Mouse (Mus musculus): Measurements from ENCODE around the gene Rhbdd2. TPM values are rescaled to one million over a fixed set of nuclear protein-coding genes. Genes with fewer than 3 reads are reported as not detected.
"Not testable (repeated sequence)": the region's sequence is repeated elsewhere in the genome, so short reads cannot be mapped to it uniquely, and the experiment has no call there.

Rhbdd2 gene
- total and polyA plus RNA-seq, 3 experiments = 18.2 to 23.9 (median 23.0) TPM

DNA sequence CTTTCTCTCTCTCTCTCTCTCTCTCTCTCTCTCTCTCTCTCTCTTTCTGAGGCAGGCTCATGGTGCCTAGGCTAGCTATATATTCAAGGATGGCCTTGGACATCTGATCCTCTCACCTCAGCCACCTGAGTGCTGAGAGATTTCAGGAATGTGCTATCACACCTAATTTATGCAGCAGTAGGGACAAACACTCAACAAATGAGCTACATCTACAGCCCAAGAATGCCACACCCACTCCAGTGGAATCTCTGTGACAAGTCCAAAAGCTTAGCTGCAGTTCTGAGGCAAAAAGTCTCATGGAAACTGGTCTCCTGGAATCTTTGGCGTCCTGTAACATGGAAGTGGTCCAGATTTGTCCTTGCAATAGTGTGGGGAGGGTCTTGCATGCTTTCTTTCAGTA, 24.8 kb upstream of the Rhbdd2 start:
- H3K36me3 ChIP-seq (ENCODE audit: control insufficient read depth, insufficient read depth, low read length) = no peaks in the 10 kb centered on the region
- 36% methylated on average over 1 of the region's 1 CpGs for WGBS
- no peaks in the 10 kb centered on the region for H3K27me3 ChIP-seq (ENCODE audit: control insufficient read depth, insufficient read depth, low read length)
- H3K4me3 ChIP-seq = no peak overlapping the region
- H3K27ac ChIP-seq = no peak overlapping the region
- H3K4me1 ChIP-seq (ENCODE audit: control insufficient read depth, insufficient read depth, low read length) = no peaks in the 10 kb centered on the region
- no peak overlapping the region for H3K9ac ChIP-seq (ENCODE audit: low read depth, low read length)
- no peak for DNase-seq
- no peak for TF ChIP-seq CTCF (IDR thresholded peaks at IDR 0.05)
- no peaks in the 10 kb centered on the region for H3K79me2 ChIP-seq (replicated peaks; ENCODE audit: control insufficient read depth, insufficient read depth, low read length)
- intact Hi-C loops (cut with DNase I) = no loop called here

DNA sequence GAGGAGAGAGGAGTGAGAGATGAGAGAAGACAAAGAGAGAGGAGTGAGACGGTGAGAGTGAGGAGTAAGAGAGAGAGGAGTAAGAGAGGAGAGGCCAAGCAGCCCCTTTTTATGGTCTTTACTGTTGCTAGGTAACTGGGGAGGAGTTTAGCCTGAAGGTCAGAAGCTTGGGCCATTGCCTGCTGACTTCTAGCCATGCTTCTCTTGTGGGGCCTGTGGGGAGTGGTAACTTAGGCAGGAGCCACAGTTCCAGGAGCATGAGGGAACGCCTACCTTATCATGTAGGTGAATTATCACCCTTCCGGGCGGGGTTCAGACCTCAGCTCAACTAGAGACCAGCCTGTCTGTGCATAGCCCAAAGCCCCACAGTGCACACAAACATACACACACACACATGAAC, 22.6 kb upstream of the Rhbdd2 start:
- intact Hi-C loops (cut with DNase I) = no loop called here
- H3K4me1 ChIP-seq (ENCODE audit: control insufficient read depth, insufficient read depth, low read length) = no peaks in the 10 kb centered on the region
- no peaks in the 10 kb centered on the region for H3K27me3 ChIP-seq (ENCODE audit: control insufficient read depth, insufficient read depth, low read length)
- WGBS = 57% methylated on average over 4 of the region's 4 CpGs
- TF ChIP-seq POLR2A (IDR thresholded peaks at IDR 0.05; ENCODE audit: insufficient read depth, low read depth, low read length) (no peak), EP300 (IDR thresholded peaks at IDR 0.05; ENCODE audit: insufficient read depth, low read depth, low read length) (no peak), CTCF (IDR thresholded peaks at IDR 0.05) (no peak)
- H3K27ac ChIP-seq = no peak overlapping the region
- no peak for DNase-seq
- H3K36me3 ChIP-seq (ENCODE audit: control insufficient read depth, insufficient read depth, low read length) = no peaks in the 10 kb centered on the region
- no peak overlapping the region for H3K4me3 ChIP-seq
- H3K9ac ChIP-seq (ENCODE audit: low read depth, low read length) = no peak overlapping the region
- H3K79me2 ChIP-seq (replicated peaks; ENCODE audit: control insufficient read depth, insufficient read depth, low read length) = no peaks in the 10 kb centered on the region

DNA sequence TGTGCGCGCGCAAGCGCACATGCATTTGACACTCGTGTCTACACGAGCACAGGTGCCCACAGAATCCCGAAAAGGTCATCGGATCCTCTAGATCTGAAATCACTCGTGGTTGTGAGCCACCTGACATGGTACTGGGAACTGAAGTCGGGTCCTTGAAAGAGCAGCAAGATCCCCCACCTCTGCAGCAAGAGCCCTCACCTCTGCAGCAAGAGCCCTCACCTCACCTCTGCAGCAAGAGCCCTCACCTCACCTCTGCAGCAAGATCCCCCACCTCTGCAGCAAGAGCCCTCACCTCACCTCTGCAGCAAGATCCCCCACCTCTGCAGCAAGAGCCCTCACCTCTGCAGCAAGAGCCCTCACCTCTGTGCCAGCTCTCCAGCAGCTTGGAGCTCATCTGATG, 12.7 kb upstream of the Rhbdd2 start:
- H3K4me1 ChIP-seq (ENCODE audit: control insufficient read depth, insufficient read depth, low read length); H3K79me2 ChIP-seq (replicated peaks; ENCODE audit: control insufficient read depth, insufficient read depth, low read length); H3K27me3 ChIP-seq (ENCODE audit: control insufficient read depth, insufficient read depth, low read length); DNase-seq; H3K9ac ChIP-seq (ENCODE audit: low read depth, low read length); H3K36me3 ChIP-seq (ENCODE audit: control insufficient read depth, insufficient read depth, low read length); H3K4me3 ChIP-seq; H3K27ac ChIP-seq: not testable (repeated sequence)
- intact Hi-C loops (cut with DNase I) = loop anchor here (5.0 kb wide), 2 partner anchors 67 to 107 kb away; no protein-coding TSS in a partner anchor
- WGBS = 83% methylated on average over 10 of the region's 10 CpGs

DNA sequence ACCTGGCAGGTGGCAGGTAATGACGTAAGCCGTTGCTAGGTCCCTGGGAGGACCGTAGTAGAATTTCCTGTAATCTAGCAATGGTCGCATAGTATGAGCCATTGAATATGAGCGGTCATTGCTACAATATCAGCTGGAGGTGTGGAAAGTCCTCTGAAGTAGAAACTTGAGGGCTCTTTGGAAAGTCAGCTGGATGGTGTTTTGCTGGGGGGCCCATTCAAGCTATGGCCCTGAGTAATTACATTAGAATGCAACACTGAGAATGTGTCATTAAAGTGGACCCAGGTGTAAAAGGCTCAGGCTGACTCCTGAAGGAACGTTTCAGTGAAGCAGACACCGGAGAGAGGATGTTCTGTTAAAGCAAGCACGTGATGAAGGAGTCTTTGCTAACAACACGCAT, 11.9 kb upstream of the Rhbdd2 start:
- no peaks in the 10 kb centered on the region for H3K4me1 ChIP-seq (ENCODE audit: control insufficient read depth, insufficient read depth, low read length)
- no peak for DNase-seq
- 83% methylated on average over 9 of the region's 9 CpGs for WGBS
- no peaks in the 10 kb centered on the region for H3K79me2 ChIP-seq (replicated peaks; ENCODE audit: control insufficient read depth, insufficient read depth, low read length)
- H3K27me3 ChIP-seq (ENCODE audit: control insufficient read depth, insufficient read depth, low read length) = no peaks in the 10 kb centered on the region
- intact Hi-C loops (cut with DNase I) = no loop called here
- no peak overlapping the region for H3K4me3 ChIP-seq
- TF ChIP-seq POLR2A (IDR thresholded peaks at IDR 0.05; ENCODE audit: insufficient read depth, low read depth, low read length) (no peak), CTCF (IDR thresholded peaks at IDR 0.05) (no peak), EP300 (IDR thresholded peaks at IDR 0.05; ENCODE audit: insufficient read depth, low read depth, low read length) (no peak)
- H3K9ac ChIP-seq (ENCODE audit: low read depth, low read length) = no peak overlapping the region
- H3K36me3 ChIP-seq (ENCODE audit: control insufficient read depth, insufficient read depth, low read length) = no peaks in the 10 kb centered on the region
- H3K27ac ChIP-seq = no peak overlapping the region

DNA sequence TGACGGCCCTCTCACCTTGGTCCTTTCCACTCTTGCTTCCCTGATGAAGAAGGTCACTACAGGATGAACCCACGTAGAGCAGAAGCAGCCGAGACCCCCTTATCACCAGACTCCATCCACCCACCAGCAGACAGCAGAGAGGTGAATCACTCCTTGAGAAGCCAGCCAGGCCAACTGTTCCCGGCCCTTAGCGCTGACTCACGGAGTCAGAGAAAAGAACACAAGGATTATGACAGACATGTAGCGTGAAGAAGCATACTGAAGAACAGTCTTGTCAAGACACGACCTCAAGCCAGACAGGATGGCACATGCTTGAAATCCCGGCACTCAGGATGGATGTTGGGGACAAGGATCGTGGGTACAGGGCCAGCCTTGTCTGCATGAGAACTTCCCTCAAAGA, 10.7 kb upstream of the Rhbdd2 start:
- Histone ChIP-seq H3K27me3 (ENCODE audit: control insufficient read depth, insufficient read depth, low read length) (no peaks in the 10 kb centered on the region), H3K9ac (ENCODE audit: low read depth, low read length) (no peak overlapping the region), H3K27ac (no peak overlapping the region), H3K4me3 (no peak overlapping the region), H3K79me2 (replicated peaks; ENCODE audit: control insufficient read depth, insufficient read depth, low read length) (no peaks in the 10 kb centered on the region), H3K4me1 (ENCODE audit: control insufficient read depth, insufficient read depth, low read length) (no peaks in the 10 kb centered on the region), H3K36me3 (ENCODE audit: control insufficient read depth, insufficient read depth, low read length) (no peaks in the 10 kb centered on the region)
- 67% methylated on average over 10 of the region's 10 CpGs for WGBS
- intact Hi-C loops (cut with DNase I) = no loop called here
- TF ChIP-seq POLR2A (IDR thresholded peaks at IDR 0.05; ENCODE audit: insufficient read depth, low read depth, low read length) (no peak), CTCF (IDR thresholded peaks at IDR 0.05) (no peak), EP300 (IDR thresholded peaks at IDR 0.05; ENCODE audit: insufficient read depth, low read depth, low read length) (no peak)
- no peak for DNase-seq

DNA sequence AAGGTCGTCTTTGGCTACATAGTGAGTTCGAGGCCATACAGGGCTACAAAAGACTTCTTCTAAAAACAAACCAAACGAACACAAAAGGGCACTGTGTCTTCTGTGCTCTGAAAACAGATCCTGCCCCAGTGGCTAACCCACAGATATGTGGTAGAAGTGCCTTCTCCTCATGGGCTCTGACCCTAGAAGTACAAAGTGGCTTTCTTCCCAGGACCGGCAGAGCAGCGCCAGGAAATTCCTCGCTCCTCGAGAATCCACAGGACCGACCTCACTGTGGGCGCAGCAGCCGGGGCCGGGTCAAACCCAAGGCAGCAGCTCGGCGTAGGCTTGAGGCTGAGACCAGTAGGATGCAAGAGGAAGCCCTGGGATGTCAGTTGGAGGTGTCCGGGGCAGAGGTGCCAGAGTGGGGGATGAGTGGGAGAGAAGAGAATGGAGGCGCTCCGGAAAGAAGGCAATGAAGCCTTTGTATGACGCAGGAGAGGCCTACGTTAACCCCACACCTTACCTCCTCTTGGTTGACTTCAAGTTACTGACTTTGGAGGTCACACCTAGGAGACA, 9.3 kb upstream of the Rhbdd2 start:
- Histone ChIP-seq H3K27me3 (ENCODE audit: control insufficient read depth, insufficient read depth, low read length) (no peaks in the 10 kb centered on the region), H3K79me2 (replicated peaks; ENCODE audit: control insufficient read depth, insufficient read depth, low read length) (no peaks in the 10 kb centered on the region), H3K9ac (ENCODE audit: low read depth, low read length) (no peak overlapping the region), H3K27ac (no peak overlapping the region), H3K4me1 (ENCODE audit: control insufficient read depth, insufficient read depth, low read length) (no peaks in the 10 kb centered on the region), H3K4me3 (no peak overlapping the region), H3K36me3 (ENCODE audit: control insufficient read depth, insufficient read depth, low read length) (no peaks in the 10 kb centered on the region)
- TF ChIP-seq EP300 (IDR thresholded peaks at IDR 0.05; ENCODE audit: insufficient read depth, low read depth, low read length) (no peak), POLR2A (IDR thresholded peaks at IDR 0.05; ENCODE audit: insufficient read depth, low read depth, low read length) (no peak), CTCF (IDR thresholded peaks at IDR 0.05) (no peak)
- 79% methylated on average over 18 of the region's 18 CpGs for WGBS
- intact Hi-C loops (cut with DNase I) = no loop called here
- no peak for DNase-seq
